Mouse (Mus musculus) ES-Bruce4 (cell line): Measurements from ENCODE around the gene Kcnd3. TPM values are rescaled to one million over a fixed set of nuclear protein-coding genes. Genes with fewer than 3 reads are reported as not detected.

Experiments
- H3K27ac ChIP-seq: 2 replicates; pipeline ENCODE4 v1.5.1; 2012; ENCODE audit warnings: low read length, inconsistent platforms; ENCODE audit not compliant: insufficient read depth
- H3K27me3 ChIP-seq: 2 replicates; pipeline ENCODE4 v1.6.1; 2012; ENCODE audit warnings: mild to moderate bottlenecking, low read length, inconsistent platforms; ENCODE audit not compliant: control insufficient read depth, poor library complexity, insufficient read depth, severe bottlenecking
- H3K36me3 ChIP-seq: 2 replicates; pipeline ENCODE4 v1.6.1; 2012; ENCODE audit warnings: inconsistent platforms, mild to moderate bottlenecking, low read length, moderate library complexity; ENCODE audit not compliant: control insufficient read depth, poor library complexity, insufficient read depth, severe bottlenecking
- H3K4me1 ChIP-seq: one replicate; pipeline ENCODE4 v1.8.1; 2011; ENCODE audit warnings: low read length; ENCODE audit not compliant: control insufficient read depth, insufficient read depth
- H3K4me3 ChIP-seq: 2 replicates; pipeline ENCODE4 v1.5.1; 2011; ENCODE audit warnings: low read depth, mild to moderate bottlenecking, low read length
- H3K9ac ChIP-seq: 2 replicates; pipeline ENCODE4 v1.6.1; 2012; ENCODE audit warnings: low read depth, mild to moderate bottlenecking, inconsistent platforms; ENCODE audit not compliant: poor library complexity, severe bottlenecking
- H3K9me3 ChIP-seq: replicated peaks from 2 replicates; pipeline ENCODE4 v1.6.1; 2012; ENCODE audit warnings: mild to moderate bottlenecking, low read length, inconsistent platforms; ENCODE audit not compliant: control insufficient read depth, poor library complexity, insufficient read depth, severe bottlenecking
- CTCF ChIP-seq: IDR thresholded peaks from one replicate; pipeline ENCODE4 v1.8.1; 2011; ENCODE audit warnings: low read depth, low read length
- EP300 ChIP-seq: IDR thresholded peaks from 2 replicates; pipeline ENCODE4 v1.6.1; 2011; ENCODE audit warnings: low read depth, low read length; ENCODE audit not compliant: insufficient read depth
- POLR2A ChIP-seq: IDR thresholded peaks from one replicate; pipeline ENCODE4 v1.8.1; 2011; ENCODE audit warnings: low read length; ENCODE audit not compliant: insufficient read depth
- polyA plus RNA-seq: library from polyadenylated mRNA; stranded (reverse); fragments of >200 nt; gene quantifications from 2 replicates; pipeline ENCODE4 v1.2.4, GENCODE M21; 2011; ENCODE audit warnings: low read depth; ENCODE audit not compliant: missing spikeins, insufficient read depth, insufficient read length

Kcnd3 gene
- polyA plus RNA-seq, 1 experiment: not detected

DNA sequence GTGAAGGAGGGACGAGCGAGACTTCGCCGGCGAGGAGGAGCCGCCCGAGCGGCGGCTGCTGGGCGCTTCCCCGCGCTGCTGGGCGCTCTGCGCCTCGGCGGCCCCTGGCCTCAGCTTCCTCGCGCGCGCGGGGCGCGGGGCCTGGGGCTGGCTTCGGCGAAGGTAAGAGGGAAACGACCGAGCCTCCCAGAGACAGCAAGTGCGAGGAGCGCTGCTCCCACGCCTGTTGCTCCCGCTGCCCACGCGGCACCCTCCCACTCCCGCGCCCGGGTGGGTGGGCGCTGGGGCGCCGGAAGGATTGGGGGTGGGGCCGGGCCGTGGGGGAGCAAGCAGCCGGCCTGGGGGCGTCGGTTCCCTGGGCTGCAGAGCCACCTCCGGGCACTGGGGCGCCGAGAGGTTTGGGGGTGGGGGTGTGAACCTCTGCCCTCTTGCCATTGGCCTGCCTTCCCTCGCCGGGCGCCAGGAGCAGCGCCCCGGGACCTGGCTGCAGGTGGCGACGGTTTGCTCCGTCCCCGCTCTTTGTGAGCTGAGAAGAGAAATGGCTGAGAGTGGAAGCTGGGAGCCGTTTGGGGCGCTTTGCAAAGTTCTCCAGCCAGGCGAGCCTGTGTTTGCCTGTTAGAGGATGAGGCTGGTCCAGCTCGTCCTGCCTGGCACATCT lies 555 bp downstream of the Kcnd3 start:
- no peaks in the 10 kb centered on the region for H3K36me3 ChIP-seq
- peaks cover 16% of the 10 kb centered on the region for H3K27me3 ChIP-seq
- TF ChIP-seq EP300 (no peak), POLR2A (no peak), CTCF (no peak)
- peak overlapping the region; percentile 74 for H3K9ac ChIP-seq
- H3K9me3 ChIP-seq: no peaks in the 10 kb centered on the region
- H3K27ac ChIP-seq: no peak overlapping the region
- H3K4me1 ChIP-seq: no peaks in the 10 kb centered on the region
- H3K4me3 ChIP-seq: peak overlapping the region; percentile 46

DNA sequence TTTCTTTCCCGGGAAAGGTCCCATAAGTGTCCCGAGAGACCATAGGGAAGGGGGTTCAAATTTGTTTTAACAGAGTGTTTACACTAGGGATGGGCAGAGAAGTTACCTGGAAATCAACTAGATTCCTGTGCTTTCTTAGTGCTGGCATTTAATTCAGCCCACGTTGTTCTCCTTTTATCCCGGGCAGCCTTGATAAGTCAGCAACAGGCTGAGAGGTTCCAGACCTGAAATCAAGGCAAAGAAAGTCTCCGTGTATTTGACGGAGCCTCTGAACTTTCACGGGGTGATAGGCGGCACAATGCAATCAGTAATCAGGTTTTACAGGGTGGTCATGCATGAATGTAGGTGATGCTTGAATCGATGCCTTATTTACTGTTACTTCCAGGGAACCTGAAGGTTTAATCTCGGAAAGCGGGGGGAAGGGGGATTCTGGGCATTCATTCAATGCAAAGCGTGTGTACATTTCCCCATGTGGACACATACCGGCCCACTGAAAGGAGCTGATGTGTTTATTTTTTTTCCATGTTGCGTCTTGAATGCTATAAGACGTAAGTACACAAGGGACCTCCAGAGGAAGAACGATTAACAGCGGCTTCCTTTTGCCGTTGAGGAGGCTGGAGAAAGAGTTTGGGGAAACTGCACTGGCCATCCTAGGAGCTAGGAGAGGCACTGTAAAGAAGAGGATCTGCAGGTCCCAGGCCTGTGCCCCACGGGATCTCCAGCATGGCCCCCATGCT lies 1.3 kb downstream of the Kcnd3 start:
- TF ChIP-seq CTCF (no peak), POLR2A (no peak), EP300 (no peak)
- Histone ChIP-seq H3K4me1 (no peaks in the 10 kb centered on the region), H3K4me3 (peak overlapping the region; percentile 31; the same call in 1 of the 2 replicates), H3K9me3 (no peaks in the 10 kb centered on the region), H3K9ac (no peak overlapping the region), H3K27ac (no peak overlapping the region), H3K36me3 (no peaks in the 10 kb centered on the region), H3K27me3 (peaks cover 17% of the 10 kb centered on the region)

DNA sequence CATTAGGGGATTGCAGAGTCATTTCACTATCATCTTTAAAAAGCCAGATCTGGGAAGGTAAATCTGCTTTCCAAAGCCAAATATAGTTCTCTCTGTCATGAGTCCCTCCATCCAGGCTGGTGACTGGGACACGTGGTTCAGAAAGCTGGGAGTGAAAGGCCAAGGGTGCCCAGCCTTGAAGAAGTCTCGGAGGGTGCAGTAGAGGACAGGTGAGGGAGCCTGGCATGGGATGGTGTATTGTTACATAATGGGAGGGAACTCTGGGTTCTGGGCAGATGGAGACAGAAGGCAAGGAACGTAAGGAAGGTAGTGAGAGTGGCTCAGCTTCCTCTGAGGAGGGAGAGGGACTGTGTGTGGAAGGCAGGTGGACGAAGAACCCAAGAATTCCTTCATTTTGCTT lies 5.5 kb downstream of the Kcnd3 start:
- Histone ChIP-seq H3K36me3 (no peaks in the 10 kb centered on the region), H3K4me1 (no peaks in the 10 kb centered on the region), H3K9me3 (no peaks in the 10 kb centered on the region), H3K4me3 (no peak overlapping the region), H3K9ac (no peak overlapping the region), H3K27me3 (peaks cover 9% of the 10 kb centered on the region), H3K27ac (no peak overlapping the region)
- TF ChIP-seq POLR2A (no peak), EP300 (no peak), CTCF (no peak)

DNA sequence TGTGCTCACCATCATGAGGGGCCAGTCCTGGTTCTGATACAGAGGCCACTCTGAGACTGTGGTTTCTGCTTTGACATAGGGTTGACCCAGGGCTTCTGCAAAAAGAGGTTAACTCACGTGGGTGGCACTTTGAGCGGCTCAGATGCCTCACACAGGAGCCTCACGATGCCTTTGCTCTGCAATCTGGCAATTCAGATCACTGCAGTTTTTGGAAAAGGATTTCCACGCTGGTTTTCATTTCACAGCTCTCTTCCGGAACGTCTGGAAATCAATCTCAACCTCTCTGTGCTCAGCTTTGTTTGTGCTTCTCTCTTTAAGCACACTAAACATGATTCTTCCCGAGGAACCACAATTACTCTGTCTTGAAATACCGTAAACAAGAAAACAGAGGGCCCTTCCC lies 14.4 kb downstream of the Kcnd3 start:
- H3K9me3 ChIP-seq: no peaks in the 10 kb centered on the region

DNA sequence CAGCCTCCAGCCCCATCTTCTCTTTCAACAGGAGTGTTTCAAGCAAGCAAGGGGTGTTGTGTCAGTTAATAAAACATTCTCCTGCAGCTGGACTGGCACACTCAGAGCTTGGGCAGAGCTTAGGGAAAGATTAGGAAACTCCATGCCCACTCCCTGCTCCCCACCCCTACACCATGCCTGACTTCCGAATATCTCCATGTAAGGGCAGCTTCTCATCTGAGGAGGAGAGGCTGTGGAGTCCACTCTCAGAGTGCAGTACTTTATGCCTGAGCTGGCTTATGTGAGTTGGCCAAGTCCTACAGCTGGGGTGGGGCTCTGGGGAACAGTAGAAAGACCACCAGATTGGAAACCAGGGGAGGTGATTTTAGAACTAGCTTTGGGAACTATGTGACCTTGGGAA lies 20.4 kb downstream of the Kcnd3 start:
- no peak overlapping the region for H3K9ac ChIP-seq
- no peak overlapping the region for H3K27ac ChIP-seq
- no peaks in the 10 kb centered on the region; the same call in 1 of the 2 replicates for H3K27me3 ChIP-seq
- H3K9me3 ChIP-seq: no peaks in the 10 kb centered on the region
- H3K4me1 ChIP-seq: no peaks in the 10 kb centered on the region
- no peaks in the 10 kb centered on the region for H3K36me3 ChIP-seq
- TF ChIP-seq EP300 (no peak), POLR2A (no peak), CTCF (no peak)
- no peak overlapping the region for H3K4me3 ChIP-seq

More for the DNA sequence above, 14.4 kb downstream of the Kcnd3 start:
- H3K4me1 ChIP-seq: no peaks in the 10 kb centered on the region
- no peak for TF ChIP-seq EP300
- no peak for TF ChIP-seq POLR2A
- no peak for TF ChIP-seq CTCF
- H3K27ac ChIP-seq: no peak overlapping the region
- H3K27me3 ChIP-seq: no peaks in the 10 kb centered on the region; the same call in 1 of the 2 replicates
- H3K4me3 ChIP-seq: no peak overlapping the region
- H3K36me3 ChIP-seq: no peaks in the 10 kb centered on the region
- no peak overlapping the region for H3K9ac ChIP-seq

DNA sequence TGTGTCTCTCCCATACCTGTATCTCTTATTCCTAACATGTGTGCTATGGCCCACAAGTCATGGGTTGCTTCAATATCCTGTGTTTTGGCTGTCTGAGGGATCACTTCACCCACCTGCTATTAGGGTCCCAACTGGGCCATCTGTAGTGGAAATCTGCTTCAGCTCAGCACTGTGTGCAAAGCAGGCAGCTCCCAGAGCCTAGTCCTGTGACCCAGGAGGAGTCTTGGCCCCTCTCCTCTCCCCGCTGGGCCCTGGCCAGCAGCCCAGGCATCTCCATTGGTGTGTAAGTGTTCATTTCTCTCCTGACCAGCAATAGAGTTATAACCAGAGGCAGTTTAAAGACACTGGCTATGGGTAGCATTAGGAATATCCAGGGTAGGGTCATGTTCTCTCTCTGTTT lies 24.3 kb downstream of the Kcnd3 start:
- H3K27me3 ChIP-seq: no peaks in the 10 kb centered on the region
- no peaks in the 10 kb centered on the region for H3K4me1 ChIP-seq
- no peaks in the 10 kb centered on the region for H3K36me3 ChIP-seq
- H3K9ac ChIP-seq: no peak overlapping the region
- no peaks in the 10 kb centered on the region for H3K9me3 ChIP-seq
- H3K27ac ChIP-seq: no peak overlapping the region
- no peak for TF ChIP-seq CTCF
- no peak for TF ChIP-seq POLR2A
- TF ChIP-seq EP300: no peak
- no peak overlapping the region for H3K4me3 ChIP-seq
